Mouse (Mus musculus) liver, postnatal 0 days (tissue): Measurements from ENCODE around the gene Gm340.

Experiments used
- CTCF ChIP-seq: sonication (generic); IDR thresholded peaks from 2 replicates; pipeline ENCODE4 v1.5.1; 2016; ENCODE audit warnings: antibody characterized with exemption, low read depth
- EP300 ChIP-seq: IDR thresholded peaks from 2 replicates; pipeline ENCODE4 v1.6.1; 2016; ENCODE audit warnings: antibody characterized with exemption, low read depth, mild to moderate bottlenecking

DNA sequence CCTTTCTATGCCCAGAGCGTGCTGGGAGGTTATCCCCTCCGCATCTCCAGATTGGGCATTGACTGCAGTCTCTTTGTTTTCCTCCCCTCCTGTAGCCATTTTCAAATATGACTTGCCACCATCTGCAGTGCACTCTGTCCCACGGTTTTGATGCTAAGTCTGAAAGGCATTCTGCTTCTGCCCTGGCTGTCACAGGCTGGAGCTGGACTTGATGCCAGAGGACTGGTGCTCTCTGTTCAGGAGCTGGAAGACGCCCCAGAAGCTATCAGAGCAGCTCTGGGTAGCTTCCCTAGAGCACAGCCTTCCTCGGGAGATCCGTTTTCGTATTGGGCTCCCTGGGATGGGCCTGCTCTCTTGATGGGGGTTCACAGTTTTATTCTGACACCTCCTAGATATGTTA is 6.9 kb downstream of the Gm340 start:
- TF ChIP-seq EP300 (no peak), CTCF (no peak)
